Mouse (Mus musculus): ENCODE results near the gene Cct4.

- no peak for TF ChIP-seq CTCF (IDR thresholded peaks at IDR 0.05; ENCODE audit: borderline replicate concordance, extremely low read depth, insufficient read depth, insufficient read length)
- no peak for TF ChIP-seq POLR2A (IDR thresholded peaks at IDR 0.05; ENCODE audit: borderline replicate concordance, extremely low read depth, insufficient read depth, insufficient read length, poor library complexity, severe bottlenecking)
These were observed 29.9 kb downstream of the Cct4 start for GRCm38 (mm10) chr11:23020116-23020770.

All from brain, embryonic 14.5 days (tissue).